Mouse (Mus musculus): ENCODE results near the gene Klhdc1. TPM values are rescaled to one million over a fixed set of nuclear protein-coding genes. Genes with fewer than 3 reads are reported as not detected.
A peak's percentile ranks its signal among the peaks of the same experiment; 100 is the strongest.

Gene Klhdc1
- polyA plus RNA-seq, 2 experiments = 3.3 to 3.6 TPM

- WGBS (ENCODE audit: insufficient replicate concordance) = 15% methylated on average over 20 of the region's 20 CpGs
- DNase-seq (ENCODE audit: low read depth in 3 of 3, low spot score in 3 of 3) (no peak), ATAC-seq (ENCODE audit: insufficient read depth) (no peak)
- Histone ChIP-seq H3K4me2 (ENCODE audit: low read depth) (peak overlapping the region; percentile 84), H3K36me3 (replicated peaks; ENCODE audit: control insufficient read depth, insufficient read depth, low read depth) (peaks cover 18% of the 10 kb centered on the region), H3K4me3 (ENCODE audit: insufficient read depth in 1 of 2, low read depth in 2 of 2, low read length in 2 of 2) (peak overlapping the region; percentile 78 to 95), H3K9ac (replicated peaks) (peak overlapping the region; percentile 95), H3K9me3 (ENCODE audit: control insufficient read depth, low read length) (no peaks in the 10 kb centered on the region), H3K27me3 (ENCODE audit: control insufficient read depth, insufficient read depth, low read length) (no peaks in the 10 kb centered on the region), H3K27ac (peak overlapping the region; percentile 95), H3K4me1 (replicated peaks; ENCODE audit: control insufficient read depth in 2 of 2, insufficient read depth in 2 of 2, low read length in 1 of 2) (peaks cover 43 to 44% of the 10 kb centered on the region in 2 experiments)
- TF ChIP-seq EP300 (IDR thresholded peaks at IDR 0.05; ENCODE audit: low read depth) = no peak
- TF ChIP-seq CTCF (IDR thresholded peaks at IDR 0.05; ENCODE audit: low read depth) = no peak
Observed at GRCm38 (mm10) chr12:69297411-69298150, 56.6 kb downstream of the Klhdc1 start.

- Histone ChIP-seq H3K4me2 (ENCODE audit: low read depth) (peak overlapping the region; percentile 84), H3K27ac (peak overlapping the region; percentile 34), H3K4me1 (replicated peaks; ENCODE audit: control insufficient read depth in 2 of 2, insufficient read depth in 2 of 2, low read length in 1 of 2) (peaks cover 38 to 39% of the 10 kb centered on the region in 2 experiments)
Observed at GRCm38 (mm10) chr12:69298281-69298680, 57.3 kb downstream of the Klhdc1 start.

GRCm38 (mm10) chr12:69299231-69299630 lies 58.3 kb downstream of the Klhdc1 start:
- TF ChIP-seq EP300 (IDR thresholded peaks at IDR 0.05; ENCODE audit: low read depth) (no peak), CTCF (IDR thresholded peaks at IDR 0.05; ENCODE audit: low read depth) (no peak)
- ATAC-seq (ENCODE audit: insufficient read depth) (no peak), DNase-seq (ENCODE audit: low read depth in 3 of 3, low spot score in 3 of 3) (no peak)
- peak overlapping the region; percentile 84 for H3K4me2 ChIP-seq (ENCODE audit: low read depth)
- no peaks in the 10 kb centered on the region for H3K9me3 ChIP-seq (ENCODE audit: control insufficient read depth, low read length)
- H3K9ac ChIP-seq (replicated peaks) = no peak overlapping the region
- no peaks in the 10 kb centered on the region for H3K27me3 ChIP-seq (ENCODE audit: control insufficient read depth, insufficient read depth, low read length)
- peaks cover 32 to 33% of the 10 kb centered on the region in 2 experiments for H3K4me1 ChIP-seq (replicated peaks; ENCODE audit: control insufficient read depth in 2 of 2, insufficient read depth in 2 of 2, low read length in 1 of 2)
- H3K36me3 ChIP-seq (replicated peaks; ENCODE audit: control insufficient read depth, insufficient read depth, low read depth) = peaks cover 32% of the 10 kb centered on the region
- H3K27ac ChIP-seq = no peak overlapping the region; the same call in 1 of the 2 replicates
- 59% methylated on average over 12 of the region's 12 CpGs for WGBS (ENCODE audit: insufficient replicate concordance)
- H3K4me3 ChIP-seq (ENCODE audit: insufficient read depth in 1 of 2, low read depth in 2 of 2, low read length in 2 of 2) = 0 out of 4 replicates have a peak overlapping the region, but pooled peaks of 1 of the 2 experiments have one; percentile 78

More at GRCm38 (mm10) chr12:69298281-69298680, 57.3 kb downstream of the Klhdc1 start:
- DNase-seq (ENCODE audit: low read depth in 3 of 3, low spot score in 3 of 3) = no peak
- Histone ChIP-seq H3K9ac (replicated peaks) (peak overlapping the region; percentile 32; the same call in 1 of the 2 replicates), H3K9me3 (ENCODE audit: control insufficient read depth, low read length) (no peaks in the 10 kb centered on the region), H3K36me3 (replicated peaks; ENCODE audit: control insufficient read depth, insufficient read depth, low read depth) (peaks cover 25% of the 10 kb centered on the region), H3K4me3 (ENCODE audit: insufficient read depth in 1 of 2, low read depth in 2 of 2, low read length in 2 of 2) (peak overlapping the region; percentile 36 to 78), H3K27me3 (ENCODE audit: control insufficient read depth, insufficient read depth, low read length) (no peaks in the 10 kb centered on the region)
- TF ChIP-seq EP300 (IDR thresholded peaks at IDR 0.05; ENCODE audit: low read depth) (no peak), CTCF (IDR thresholded peaks at IDR 0.05; ENCODE audit: low read depth) (peak; percentile 35; the same call in 1 of the 2 replicates)
- ATAC-seq (ENCODE audit: insufficient read depth) = no peak
- WGBS (ENCODE audit: insufficient replicate concordance) = 82% methylated on average over 4 of the region's 4 CpGs

- TF ChIP-seq EP300 (IDR thresholded peaks at IDR 0.05; ENCODE audit: low read depth) (no peak), CTCF (IDR thresholded peaks at IDR 0.05; ENCODE audit: low read depth) (no peak)
- WGBS (ENCODE audit: insufficient replicate concordance) = 87% methylated on average over 3 of the region's 3 CpGs
- Histone ChIP-seq H3K9me3 (ENCODE audit: control insufficient read depth, low read length) (no peaks in the 10 kb centered on the region), H3K36me3 (replicated peaks; ENCODE audit: control insufficient read depth, insufficient read depth, low read depth) (peaks cover 37% of the 10 kb centered on the region), H3K9ac (replicated peaks) (no peak overlapping the region), H3K4me1 (replicated peaks; ENCODE audit: control insufficient read depth in 2 of 2, insufficient read depth in 2 of 2, low read length in 1 of 2) (peaks cover 27 to 30% of the 10 kb centered on the region in 2 experiments), H3K4me2 (ENCODE audit: low read depth) (no peak overlapping the region; the same call in 1 of the 2 replicates), H3K27ac (no peak overlapping the region), H3K4me3 (ENCODE audit: insufficient read depth in 1 of 2, low read depth in 2 of 2, low read length in 2 of 2) (no peak overlapping the region), H3K27me3 (ENCODE audit: control insufficient read depth, insufficient read depth, low read length) (no peaks in the 10 kb centered on the region)
- DNase-seq (ENCODE audit: low read depth in 3 of 3, low spot score in 3 of 3) = no peak
- no peak for ATAC-seq (ENCODE audit: insufficient read depth)
Observed at GRCm38 (mm10) chr12:69299831-69300230, 58.9 kb downstream of the Klhdc1 start.

GRCm38 (mm10) chr12:69300391-69300790 lies 59.4 kb downstream of the Klhdc1 start:
- TF ChIP-seq CTCF (IDR thresholded peaks at IDR 0.05; ENCODE audit: low read depth) (no peak), EP300 (IDR thresholded peaks at IDR 0.05; ENCODE audit: low read depth) (no peak)

More at GRCm38 (mm10) chr12:69300391-69300790, 59.4 kb downstream of the Klhdc1 start:
- no peak overlapping the region for H3K4me2 ChIP-seq (ENCODE audit: low read depth)
- 83% methylated on average over 2 of the region's 2 CpGs for WGBS (ENCODE audit: insufficient replicate concordance)
- H3K4me3 ChIP-seq (ENCODE audit: insufficient read depth in 1 of 2, low read depth in 2 of 2, low read length in 2 of 2) = no peak overlapping the region
- H3K9me3 ChIP-seq (ENCODE audit: control insufficient read depth, low read length) = no peaks in the 10 kb centered on the region
- H3K4me1 ChIP-seq (replicated peaks; ENCODE audit: control insufficient read depth in 2 of 2, insufficient read depth in 2 of 2, low read length in 1 of 2) = peaks cover 22 to 24% of the 10 kb centered on the region in 2 experiments
- DNase-seq (ENCODE audit: low read depth in 3 of 3, low spot score in 3 of 3) (no peak), ATAC-seq (ENCODE audit: insufficient read depth) (no peak)
- peaks cover 42% of the 10 kb centered on the region for H3K36me3 ChIP-seq (replicated peaks; ENCODE audit: control insufficient read depth, insufficient read depth, low read depth)
- no peak overlapping the region for H3K27ac ChIP-seq
- H3K9ac ChIP-seq (replicated peaks) = no peak overlapping the region
- no peaks in the 10 kb centered on the region for H3K27me3 ChIP-seq (ENCODE audit: control insufficient read depth, insufficient read depth, low read length)
